Mouse (Mus musculus): ENCODE results near the gene G430095P16Rik.

Gene G430095P16Rik

GRCm38 (mm10) chr8:84722850-84723570 lies at the start of gene G430095P16Rik:
G430095P16Rik (plus strand) TSS chr8:84723007.
- DNase-seq (ENCODE audit: low spot score): no peak

DNA sequence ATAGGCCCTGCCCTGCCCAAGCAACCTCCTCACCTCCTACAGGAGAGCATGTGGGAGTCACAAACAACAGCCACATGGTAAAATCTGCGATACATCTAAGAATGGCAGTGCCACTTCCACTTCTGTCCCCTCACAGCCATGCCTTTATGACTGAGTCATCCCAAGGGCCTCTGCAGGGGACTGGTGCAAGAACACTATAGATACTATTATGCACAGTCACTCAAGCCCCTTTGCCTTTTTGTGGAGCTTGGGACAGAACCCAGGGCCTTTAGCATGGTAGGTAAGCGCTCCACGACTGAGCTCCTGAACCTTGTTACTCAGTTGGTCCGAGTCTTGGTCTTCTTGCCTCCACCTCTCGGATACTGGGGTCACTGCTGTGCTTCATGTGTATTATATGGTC lies 45.5 kb upstream of the G430095P16Rik start:
- no peak for DNase-seq (ENCODE audit: low spot score)

GRCm38 (mm10) chr8:84681476-84681875 lies 41.3 kb upstream of the G430095P16Rik start:
- no peak for DNase-seq (ENCODE audit: low spot score)

DNA sequence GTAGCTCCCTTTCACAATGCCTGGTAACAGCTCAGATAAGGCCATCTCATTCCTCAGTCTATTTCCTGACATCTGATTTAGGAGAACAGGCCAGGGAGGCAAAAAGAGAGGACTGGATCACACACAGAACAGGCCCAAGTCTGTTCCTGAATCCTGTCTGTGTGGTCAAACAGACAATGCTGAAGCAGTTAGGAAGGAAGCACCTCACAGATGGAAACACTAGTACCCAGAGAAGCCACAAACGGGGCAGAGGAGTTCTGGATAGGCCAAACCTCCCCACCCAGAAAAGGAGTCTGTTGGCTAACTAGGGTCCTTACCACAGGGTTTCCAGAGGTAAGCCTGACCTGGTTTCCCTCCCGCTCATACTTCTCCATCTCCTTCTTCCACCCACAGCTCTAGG lies 40.5 kb upstream of the G430095P16Rik start:
- DNase-seq (ENCODE audit: low spot score): no peak

GRCm38 (mm10) chr8:84684537-84684936 lies 38.3 kb upstream of the G430095P16Rik start:
- no peak for DNase-seq (ENCODE audit: low spot score)

GRCm38 (mm10) chr8:84686191-84687002 lies 36.4 kb upstream of the G430095P16Rik start, which contains the start of gene Trmt1:
Trmt1 (plus strand) TSS chr8:84686307.
- no peak for DNase-seq (ENCODE audit: low spot score)

DNA sequence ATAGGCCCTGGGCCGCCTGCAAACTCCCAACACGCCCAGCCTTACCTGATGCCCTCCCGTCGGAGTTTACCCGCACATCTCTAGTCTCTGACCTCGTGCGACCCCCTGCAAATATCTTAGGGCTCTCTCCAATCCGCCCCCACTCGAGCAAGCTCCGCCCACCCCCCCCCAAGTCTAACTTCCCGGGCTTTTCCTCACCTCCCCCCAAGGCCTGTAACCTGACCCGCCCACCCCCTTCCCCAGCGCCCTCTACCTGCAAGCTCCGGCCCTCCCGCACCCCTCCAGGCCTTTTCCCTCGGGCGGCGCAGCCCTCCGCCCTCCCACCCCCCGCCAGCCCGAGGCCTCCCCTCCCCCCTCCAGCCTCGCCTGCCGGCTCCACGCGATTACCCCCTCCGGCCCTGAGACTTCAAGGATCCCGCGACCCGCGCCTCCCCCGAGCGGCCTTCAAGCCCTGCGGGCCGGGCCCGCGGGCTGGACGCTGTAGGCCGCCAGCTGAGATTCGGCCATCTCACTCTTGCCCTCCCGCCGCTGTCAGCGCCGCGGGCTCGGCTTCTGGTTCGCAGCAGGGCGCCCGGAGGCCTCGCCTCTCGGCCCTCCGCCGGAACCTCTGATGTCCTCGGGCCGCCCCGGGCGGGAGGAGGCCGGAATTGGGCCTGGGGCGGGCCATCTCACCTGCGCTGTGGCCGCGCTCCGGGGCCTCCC lies 35.7 kb upstream of the G430095P16Rik start:
- peak; percentile 51 for DNase-seq (ENCODE audit: low spot score)

GRCm38 (mm10) chr8:84687705-84688100 lies 35.1 kb upstream of the G430095P16Rik start, which contains the start of gene Nacc1:
Nacc1 (minus strand) TSS chr8:84687862.
- DNase-seq (ENCODE audit: low spot score): peak; percentile 92

DNA sequence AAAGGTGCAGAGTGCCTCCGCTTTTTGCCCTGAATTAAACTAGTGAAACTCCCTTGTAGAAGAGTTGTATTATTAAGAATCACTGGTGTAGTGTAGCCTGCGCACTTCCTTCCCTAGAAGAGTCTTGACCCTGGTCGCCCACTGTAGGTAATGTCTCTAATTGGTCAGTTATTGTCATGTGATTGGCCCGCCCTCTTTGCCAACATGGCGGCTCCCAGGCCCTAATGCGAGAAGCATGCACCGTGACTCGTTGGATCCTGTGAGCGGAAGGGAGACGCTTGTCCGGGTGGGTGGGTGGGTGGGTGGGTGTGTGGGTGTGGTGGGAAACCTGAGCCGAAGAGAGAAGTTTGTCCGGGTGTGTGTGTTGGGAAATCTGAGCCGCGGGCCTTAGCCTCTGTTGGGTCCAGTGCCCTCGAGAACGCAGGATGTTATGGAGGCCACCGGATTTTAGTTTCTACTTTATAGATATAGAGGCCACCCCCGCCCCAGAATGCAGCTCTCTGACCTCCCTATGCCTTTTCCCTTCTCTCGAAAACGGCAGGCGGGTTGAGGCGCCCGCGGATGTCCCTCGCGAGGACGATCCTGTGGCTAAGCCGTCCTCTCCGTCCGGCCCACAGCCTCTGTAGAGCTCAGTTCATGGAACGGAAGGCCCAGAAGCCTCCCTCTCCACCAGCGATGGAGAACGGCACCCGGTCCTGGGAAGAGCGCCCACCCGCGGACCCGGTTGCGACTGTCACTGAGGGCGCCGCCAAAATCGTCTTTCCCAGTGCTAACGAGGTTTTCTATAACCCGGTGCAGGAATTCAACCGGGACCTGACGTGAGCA lies 33.5 kb upstream of the G430095P16Rik start:
- DNase-seq (ENCODE audit: low spot score): peak; percentile 95

GRCm38 (mm10) chr8:84693332-84693731 lies 29.5 kb upstream of the G430095P16Rik start:
- no peak for DNase-seq (ENCODE audit: low spot score)

- DNase-seq (ENCODE audit: low spot score): no peak
Observed at GRCm38 (mm10) chr8:84695140-84695539, 27.7 kb upstream of the G430095P16Rik start.

DNA sequence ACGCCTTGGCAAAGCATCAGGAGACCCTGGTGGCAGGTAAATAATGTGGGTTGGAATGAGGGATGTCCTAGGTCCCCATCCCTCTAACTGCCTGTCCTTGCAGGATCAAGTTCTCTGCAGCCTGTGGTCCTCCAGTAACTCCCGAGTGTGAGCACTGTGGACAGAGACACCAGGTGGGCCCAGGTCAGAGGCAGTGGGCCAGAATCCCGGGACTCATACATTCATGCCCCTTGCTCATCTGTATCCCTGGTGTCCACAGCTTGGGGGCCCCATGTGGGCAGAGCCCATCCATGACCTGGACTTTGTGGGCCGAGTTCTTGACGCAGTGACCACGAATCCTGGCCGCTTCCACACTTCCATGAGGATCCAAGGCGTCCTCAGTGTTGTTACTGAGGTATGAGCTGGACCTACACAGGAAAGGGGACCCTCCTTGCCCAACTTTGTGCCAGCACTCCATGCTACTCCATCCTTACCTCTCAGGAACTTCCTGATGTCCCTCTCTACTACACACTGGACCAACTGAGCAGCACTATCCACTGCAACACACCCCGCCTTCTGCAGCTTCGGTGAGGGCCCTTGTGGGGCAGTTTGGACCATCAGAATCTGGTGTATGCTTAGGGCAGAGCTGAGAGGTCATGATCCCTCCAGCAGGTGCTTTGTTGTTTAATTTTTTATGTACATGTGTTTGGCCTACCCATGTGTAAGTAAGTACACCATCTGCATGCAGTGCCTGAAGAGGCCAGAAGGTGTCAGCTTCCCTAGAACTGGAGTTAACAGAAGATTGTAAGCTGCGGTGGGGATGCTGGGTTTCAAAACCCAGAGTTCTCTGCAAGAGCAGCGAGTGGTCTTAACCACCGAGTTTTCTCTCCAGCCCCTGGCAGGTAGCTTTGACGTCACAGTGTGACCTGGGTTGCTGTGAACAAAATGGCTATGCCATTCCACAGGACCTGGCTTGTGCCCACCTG lies 25.4 kb upstream of the G430095P16Rik start:
- peak; percentile 62 for DNase-seq (ENCODE audit: low spot score)

GRCm38 (mm10) chr8:84698288-84698687 lies 24.5 kb upstream of the G430095P16Rik start:
- no peak for DNase-seq (ENCODE audit: low spot score)

- DNase-seq (ENCODE audit: low spot score): no peak
Observed at GRCm38 (mm10) chr8:84698929-84699401, 23.8 kb upstream of the G430095P16Rik start.

DNA sequence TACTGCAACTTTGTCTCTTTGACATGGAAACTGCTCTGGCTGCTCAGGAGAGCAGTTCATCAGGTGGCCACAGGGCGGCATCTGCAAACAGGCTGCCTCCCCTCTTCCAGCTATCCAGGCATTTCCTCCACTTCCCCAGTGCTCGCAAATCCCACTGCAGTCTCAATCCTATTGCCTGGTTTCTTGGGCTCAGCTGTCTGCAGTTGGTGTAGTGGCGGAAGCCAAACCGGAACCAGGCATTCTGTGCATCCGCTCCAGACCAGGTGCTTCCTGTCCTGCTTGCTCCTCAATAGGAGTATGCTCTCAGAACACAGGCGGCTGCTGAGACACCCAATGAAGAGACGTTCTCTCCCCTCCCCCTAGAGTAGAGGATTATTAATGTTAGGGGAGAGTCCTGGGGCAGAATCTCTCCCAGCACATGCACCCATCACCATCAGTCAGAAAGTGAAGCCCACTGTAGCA lies 22.9 kb upstream of the G430095P16Rik start:
- DNase-seq (ENCODE audit: low spot score): peak; percentile 65

DNA sequence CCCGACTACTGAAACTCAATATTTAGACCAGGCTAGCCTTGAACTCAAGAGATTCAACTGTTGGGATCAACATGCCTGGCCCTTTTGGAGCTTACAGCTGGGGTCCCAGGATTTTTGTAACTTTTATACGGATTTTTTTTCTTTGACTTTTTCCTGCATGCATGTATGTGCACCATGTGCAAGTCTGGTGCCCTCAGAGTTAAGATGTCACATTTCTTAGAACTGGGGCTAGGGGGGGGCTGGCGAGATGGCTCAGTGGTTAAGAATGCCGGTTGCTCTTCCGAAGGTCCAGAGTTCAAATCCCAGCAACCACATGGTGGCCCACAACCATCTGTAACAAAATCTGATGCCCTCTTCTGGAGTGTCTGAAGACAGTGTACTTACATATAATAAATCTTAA lies 22.3 kb upstream of the G430095P16Rik start:
- DNase-seq (ENCODE audit: low spot score): no peak

DNA sequence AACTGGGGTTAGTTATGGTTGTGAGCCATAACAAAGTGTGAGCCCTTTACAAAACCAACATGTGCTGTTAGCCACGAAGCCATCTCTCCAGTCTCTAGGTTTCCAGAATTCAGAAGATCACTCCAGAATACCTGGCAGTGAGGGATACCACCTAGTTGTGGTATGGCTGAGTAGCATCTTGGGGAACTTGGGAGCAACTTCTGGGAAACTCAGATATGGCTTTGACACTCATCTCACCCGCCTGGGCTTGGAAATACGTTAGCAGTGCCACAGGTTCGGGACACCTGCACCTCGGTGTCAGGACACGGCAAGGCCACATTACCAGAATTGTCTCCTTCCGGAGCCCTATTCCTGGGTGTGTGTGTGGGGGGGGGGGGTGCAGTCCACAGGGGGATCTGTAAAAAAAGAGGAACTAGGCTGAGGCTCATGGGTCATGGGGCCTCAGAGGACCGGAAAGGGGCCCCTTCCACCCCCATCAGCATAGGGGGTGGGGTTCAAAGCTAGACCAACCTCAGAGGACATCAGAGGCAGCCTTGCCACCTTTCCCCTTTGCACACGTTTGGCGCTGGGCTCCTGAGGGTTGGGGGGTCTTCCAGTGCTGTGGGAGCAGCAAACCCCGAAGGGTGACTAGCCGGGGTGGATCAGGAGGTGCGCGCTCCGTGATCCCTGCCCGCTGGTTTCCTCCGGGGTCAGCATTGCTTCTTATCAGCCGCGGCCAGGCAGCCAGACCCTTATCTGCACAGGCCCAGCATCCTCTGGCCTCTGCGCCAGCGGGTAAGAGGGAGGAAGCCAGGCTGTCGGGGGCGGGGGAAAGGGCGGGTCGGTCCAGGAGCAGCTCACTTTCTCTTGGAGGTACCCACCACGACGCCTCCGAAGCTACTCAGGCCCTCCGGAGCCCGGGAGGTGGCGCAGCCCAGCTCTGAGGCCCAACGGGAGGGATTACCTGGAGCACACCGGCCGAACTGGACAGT lies 21.6 kb upstream of the G430095P16Rik start, which contains the start of gene Lyl1:
Gene Lyl1 (plus strand): TSS at position 517 of the 971 bp plus-strand sequence.
- DNase-seq (ENCODE audit: low spot score): no peak

DNA sequence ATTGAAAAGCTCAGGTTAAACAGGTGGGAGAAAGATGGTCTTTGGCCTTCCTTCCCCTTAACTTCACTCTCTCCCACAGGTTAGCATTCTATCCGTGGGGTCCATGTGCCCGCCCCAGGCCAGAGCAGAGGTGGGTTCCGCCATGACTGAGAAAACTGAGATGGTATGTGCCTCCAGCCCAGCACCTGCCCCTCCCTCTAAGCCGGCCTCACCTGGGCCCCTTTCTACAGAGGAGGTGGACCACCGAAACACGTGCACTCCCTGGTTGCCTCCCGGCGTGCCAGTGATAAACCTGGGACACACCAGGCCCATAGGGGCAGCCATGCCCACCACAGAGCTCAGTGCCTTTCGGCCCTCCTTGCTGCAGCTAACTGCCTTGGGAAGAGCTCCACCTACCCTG lies 20.2 kb upstream of the G430095P16Rik start:
- DNase-seq (ENCODE audit: low spot score): no peak

GRCm38 (mm10) chr8:84702963-84703465 lies 19.8 kb upstream of the G430095P16Rik start:
- DNase-seq (ENCODE audit: low spot score): no peak

All from retina, embryonic 14.5 days (tissue).